Mouse (Mus musculus) neural tube, embryonic 14.5 days (tissue): ENCODE results near the gene Shisal2b. TPM values are rescaled to one million over a fixed set of nuclear protein-coding genes. Genes with fewer than 3 reads are reported as not detected.

Experiments used
- polyA plus RNA-seq: library from polyadenylated mRNA; unstranded; fragments of >200 nt; fragmentation: Nextera tagmentation; extraction: Ambion mirVana; gene quantifications from 2 replicates; pipeline ENCODE4 v1.2.1, GENCODE M21; 2014

Gene Shisal2b
- polyA plus RNA-seq, 1 experiment from 2014 or later: 1.6 TPM

Other genes with a start within 250 kb of the Shisal2b start
- gene Srek1ip1, start 71.4 kb downstream of the Shisal2b start, polyA plus RNA-seq: 13.6 and 14.2 TPM in 2 replicates
- gene Cwc27, start 46.8 kb downstream of the Shisal2b start, polyA plus RNA-seq: 25.0 and 26.4 TPM in 2 replicates
- gene Rgs7bp, start 191.0 kb upstream of the Shisal2b start, polyA plus RNA-seq: 10.6 and 14.9 TPM in 2 replicates
- gene 4933425L06Rik, start 218.2 kb upstream of the Shisal2b start, polyA plus RNA-seq: not detected in 2 replicates